Mouse (Mus musculus): ENCODE data around the gene Rbbp8nl. TPM values are rescaled to one million over a fixed set of nuclear protein-coding genes. Genes with fewer than 3 reads are reported as not detected.

Rbbp8nl gene
- polyA plus RNA-seq, 1 experiment from 2014 or later = not detected

- DNase-seq (ENCODE audit: low spot score) = peak; percentile 100
- Histone ChIP-seq H3K27ac (ENCODE audit: low read depth, low read length) (peak within 1 kb of the TSS; percentile 90), H3K9me3 (replicated peaks; ENCODE audit: control insufficient read depth, low read length) (no peaks in the 10 kb centered on the region), H3K4me1 (ENCODE audit: control insufficient read depth, insufficient read depth, low read length) (peaks cover 7% of the 10 kb centered on the region; the same call in 1 of the 2 replicates), H3K27me3 (replicated peaks; ENCODE audit: control insufficient read depth, insufficient read depth, low read length) (no peaks in the 10 kb centered on the region), H3K9ac (ENCODE audit: low read length) (peak within 1 kb of the TSS; percentile 89), H3K4me3 (ENCODE audit: low read depth, low read length) (peak within 1 kb of the TSS; percentile 84), H3K36me3 (ENCODE audit: control insufficient read depth, insufficient read depth, low read length) (peaks cover 38% of the 10 kb centered on the region), H3K4me2 (ENCODE audit: low read length) (peak within 1 kb of the TSS; percentile 86)
- under 1% methylated on average over 38 of the region's 38 CpGs for WGBS
- ATAC-seq = peak; percentile 97
Measured at GRCm38 (mm10) chr2:180257001-180257521, 32.6 kb downstream of the Rbbp8nl start, which contains the start of gene Rps21. Rps21 (plus strand) TSS chr2:180257377.

GRCm38 (mm10) chr2:180256296-180257000, 33.2 kb downstream of the Rbbp8nl start:
- Histone ChIP-seq H3K36me3 (ENCODE audit: control insufficient read depth, insufficient read depth, low read length) (peaks cover 32% of the 10 kb centered on the region), H3K27ac (ENCODE audit: low read depth, low read length) (peak overlapping the region; percentile 90), H3K9ac (ENCODE audit: low read length) (peak overlapping the region; percentile 80), H3K27me3 (replicated peaks; ENCODE audit: control insufficient read depth, insufficient read depth, low read length) (no peaks in the 10 kb centered on the region), H3K4me1 (ENCODE audit: control insufficient read depth, insufficient read depth, low read length) (peaks cover 7% of the 10 kb centered on the region; the same call in 1 of the 2 replicates), H3K9me3 (replicated peaks; ENCODE audit: control insufficient read depth, low read length) (no peaks in the 10 kb centered on the region), H3K4me3 (ENCODE audit: low read depth, low read length) (peak overlapping the region; percentile 84), H3K4me2 (ENCODE audit: low read length) (peak overlapping the region; percentile 86)
- ATAC-seq (peak; percentile 60), DNase-seq (ENCODE audit: low spot score) (no peak)
- 25% methylated on average over 26 of the region's 26 CpGs for whole genome bisulfite sequencing

- Histone ChIP-seq H3K27ac (ENCODE audit: low read depth, low read length) (no peak overlapping the region), H3K9ac (ENCODE audit: low read length) (no peak overlapping the region), H3K27me3 (replicated peaks; ENCODE audit: control insufficient read depth, insufficient read depth, low read length) (no peaks in the 10 kb centered on the region), H3K36me3 (ENCODE audit: control insufficient read depth, insufficient read depth, low read length) (peaks cover 24% of the 10 kb centered on the region), H3K4me3 (ENCODE audit: low read depth, low read length) (no peak overlapping the region), H3K9me3 (replicated peaks; ENCODE audit: control insufficient read depth, low read length) (no peaks in the 10 kb centered on the region), H3K4me2 (ENCODE audit: low read length) (peak overlapping the region; percentile 86), H3K4me1 (ENCODE audit: control insufficient read depth, insufficient read depth, low read length) (peaks cover 7% of the 10 kb centered on the region; the same call in 1 of the 2 replicates)
- no peak for ATAC-seq
- 90% methylated on average over 9 of the region's 9 CpGs for WGBS
- no peak for DNase-seq (ENCODE audit: low spot score)
Measured at GRCm38 (mm10) chr2:180255701-180256100, 34.0 kb downstream of the Rbbp8nl start.

GRCm38 (mm10) chr2:180254436-180255209, 35.1 kb downstream of the Rbbp8nl start:
- DNase-seq (ENCODE audit: low spot score) (no peak), ATAC-seq (no peak)
- H3K4me1 ChIP-seq (ENCODE audit: control insufficient read depth, insufficient read depth, low read length) = peaks cover 7% of the 10 kb centered on the region; the same call in 1 of the 2 replicates
- 90% methylated on average over 5 of the region's 5 CpGs for WGBS
- H3K9me3 ChIP-seq (replicated peaks; ENCODE audit: control insufficient read depth, low read length) = no peaks in the 10 kb centered on the region
- no peak overlapping the region for H3K27ac ChIP-seq (ENCODE audit: low read depth, low read length)
- no peaks in the 10 kb centered on the region for H3K27me3 ChIP-seq (replicated peaks; ENCODE audit: control insufficient read depth, insufficient read depth, low read length)
- no peak overlapping the region for H3K4me3 ChIP-seq (ENCODE audit: low read depth, low read length)
- peaks cover 14% of the 10 kb centered on the region for H3K36me3 ChIP-seq (ENCODE audit: control insufficient read depth, insufficient read depth, low read length)
- H3K4me2 ChIP-seq (ENCODE audit: low read length) = no peak overlapping the region
- no peak overlapping the region for H3K9ac ChIP-seq (ENCODE audit: low read length)

- DNase-seq (ENCODE audit: low spot score) (no peak), ATAC-seq (0 out of 2 replicates have a peak, but pooled peaks have one; percentile 3)
- Histone ChIP-seq H3K27me3 (replicated peaks; ENCODE audit: control insufficient read depth, insufficient read depth, low read length) (no peaks in the 10 kb centered on the region), H3K27ac (ENCODE audit: low read depth, low read length) (no peak overlapping the region), H3K36me3 (ENCODE audit: control insufficient read depth, insufficient read depth, low read length) (no peaks in the 10 kb centered on the region), H3K9me3 (replicated peaks; ENCODE audit: control insufficient read depth, low read length) (no peaks in the 10 kb centered on the region), H3K4me2 (ENCODE audit: low read length) (no peak overlapping the region), H3K4me1 (ENCODE audit: control insufficient read depth, insufficient read depth, low read length) (peaks cover 4% of the 10 kb centered on the region; the same call in 1 of the 2 replicates), H3K9ac (ENCODE audit: low read length) (no peak overlapping the region), H3K4me3 (ENCODE audit: low read depth, low read length) (no peak overlapping the region)
- WGBS = 50% methylated on average over 3 of the region's 3 CpGs
Measured at GRCm38 (mm10) chr2:180251838-180252237, 37.8 kb downstream of the Rbbp8nl start.

- ATAC-seq = peak; percentile 93
- Histone ChIP-seq H3K9ac (ENCODE audit: low read length) (no peak overlapping the region; the same call in 1 of the 2 replicates), H3K4me2 (ENCODE audit: low read length) (no peak overlapping the region), H3K36me3 (ENCODE audit: control insufficient read depth, insufficient read depth, low read length) (no peaks in the 10 kb centered on the region), H3K4me1 (ENCODE audit: control insufficient read depth, insufficient read depth, low read length) (no peaks in the 10 kb centered on the region; the same call in 1 of the 2 replicates), H3K4me3 (ENCODE audit: low read depth, low read length) (no peak overlapping the region), H3K9me3 (replicated peaks; ENCODE audit: control insufficient read depth, low read length) (no peaks in the 10 kb centered on the region), H3K27me3 (replicated peaks; ENCODE audit: control insufficient read depth, insufficient read depth, low read length) (no peaks in the 10 kb centered on the region), H3K27ac (ENCODE audit: low read depth, low read length) (no peak overlapping the region)
- DNase-seq (ENCODE audit: low spot score) = peak; percentile 94
- 31% methylated on average over 11 of the region's 11 CpGs for WGBS
Measured at GRCm38 (mm10) chr2:180250930-180251611, 38.6 kb downstream of the Rbbp8nl start.

- Histone ChIP-seq H3K4me1 (ENCODE audit: control insufficient read depth, insufficient read depth, low read length) (no peaks in the 10 kb centered on the region), H3K27ac (ENCODE audit: low read depth, low read length) (no peak overlapping the region), H3K9me3 (replicated peaks; ENCODE audit: control insufficient read depth, low read length) (no peaks in the 10 kb centered on the region), H3K27me3 (replicated peaks; ENCODE audit: control insufficient read depth, insufficient read depth, low read length) (no peaks in the 10 kb centered on the region), H3K9ac (ENCODE audit: low read length) (no peak overlapping the region), H3K36me3 (ENCODE audit: control insufficient read depth, insufficient read depth, low read length) (no peaks in the 10 kb centered on the region), H3K4me2 (ENCODE audit: low read length) (no peak overlapping the region), H3K4me3 (ENCODE audit: low read depth, low read length) (no peak overlapping the region)
- ATAC-seq (no peak), DNase-seq (ENCODE audit: low spot score) (no peak)
- 69% methylated on average over 9 of the region's 9 CpGs for WGBS
Measured at GRCm38 (mm10) chr2:180248947-180249660, 40.6 kb downstream of the Rbbp8nl start.

- DNase-seq (ENCODE audit: low spot score) = no peak
- H3K4me2 ChIP-seq (ENCODE audit: low read length) = no peak overlapping the region
- H3K4me1 ChIP-seq (ENCODE audit: control insufficient read depth, insufficient read depth, low read length) = no peaks in the 10 kb centered on the region
- H3K27ac ChIP-seq (ENCODE audit: low read depth, low read length) = no peak overlapping the region
- no peaks in the 10 kb centered on the region for H3K27me3 ChIP-seq (replicated peaks; ENCODE audit: control insufficient read depth, insufficient read depth, low read length)
- H3K36me3 ChIP-seq (ENCODE audit: control insufficient read depth, insufficient read depth, low read length) = no peaks in the 10 kb centered on the region
- H3K9me3 ChIP-seq (replicated peaks; ENCODE audit: control insufficient read depth, low read length) = no peaks in the 10 kb centered on the region
- ATAC-seq = no peak
- whole genome bisulfite sequencing = 96% methylated on average over 5 of the region's 5 CpGs
- H3K9ac ChIP-seq (ENCODE audit: low read length) = no peak overlapping the region
- H3K4me3 ChIP-seq (ENCODE audit: low read depth, low read length) = no peak overlapping the region
Measured at GRCm38 (mm10) chr2:180247916-180248315, 41.8 kb downstream of the Rbbp8nl start.
